Mouse (Mus musculus) lung, postnatal 0 days (tissue): ENCODE results near the gene Zfp507. TPM values are rescaled to one million over a fixed set of nuclear protein-coding genes. Genes with fewer than 3 reads are reported as not detected.

Experiments used
- ATAC-seq: fragments of 200-750 bp; cut with Nextera tagmentation; 2 replicates; pipeline ENCODE4 v1.8.0; 2017; ENCODE audit warnings: moderate library complexity
- DNase-seq: peaks from one replicate; pipeline ENCODE4 v3.0.0-alpha.2; 2016; ENCODE audit warnings: low spot score
- H3K27ac ChIP-seq: fragments of 300-500 bp; sonication (generic); 2 replicates; pipeline ENCODE4 v1.5.1; 2014; ENCODE audit warnings: antibody characterized with exemption, mild to moderate bottlenecking, low read length, mixed read lengths
- H3K27me3 ChIP-seq: fragments of 300-500 bp; sonication (generic); replicated peaks from 2 replicates; pipeline ENCODE4 v1.6.1; 2014; ENCODE audit warnings: low read length, mixed read lengths; ENCODE audit not compliant: insufficient read depth
- H3K36me3 ChIP-seq: fragments of 300-500 bp; sonication (generic); 2 replicates; pipeline ENCODE4 v1.6.1; 2014; ENCODE audit warnings: low read length, mixed read lengths; ENCODE audit not compliant: insufficient read depth
- H3K4me1 ChIP-seq: fragments of 300-500 bp; sonication (generic); 2 replicates; pipeline ENCODE4 v1.6.1; 2014; ENCODE audit warnings: antibody characterized with exemption, low read depth, low read length, mixed read lengths; ENCODE audit not compliant: insufficient read depth
- H3K4me2 ChIP-seq: fragments of 300-500 bp; sonication (generic); replicated peaks from 2 replicates; pipeline ENCODE4 v1.6.1; 2014; ENCODE audit warnings: low read depth, mild to moderate bottlenecking, low read length, moderate library complexity, mixed read lengths
- H3K4me3 ChIP-seq: fragments of 300-500 bp; sonication (generic); 2 replicates; pipeline ENCODE4 v1.5.1; 2014; ENCODE audit warnings: low read depth, low read length
- H3K9ac ChIP-seq: fragments of 300-500 bp; sonication (generic); replicated peaks from 2 replicates; pipeline ENCODE4 v1.6.1; 2014; ENCODE audit warnings: low read depth, mild to moderate bottlenecking
- H3K9me3 ChIP-seq: fragments of 300-500 bp; sonication (generic); 2 replicates; pipeline ENCODE4 v1.6.1; 2016; ENCODE audit warnings: low read length, mixed read lengths
- CTCF ChIP-seq: IDR thresholded peaks from 2 replicates; pipeline ENCODE4 v1.5.1; 2016; ENCODE audit warnings: antibody characterized with exemption, mild to moderate bottlenecking
- EP300 ChIP-seq: IDR thresholded peaks from 2 replicates; pipeline ENCODE4 v1.6.1; 2016; ENCODE audit warnings: antibody characterized with exemption, mild to moderate bottlenecking, control low read depth
- WGBS: fragments of 180-500 bp; shearing (Covaris S2); extraction: QIAGEN DNeasy Blood & Tissue Kit; methylation state at CpG from one replicate; pipeline ENCODE4 v1.1.7; 2014; 5-methylcytosine and 5-hydroxymethylcytosine counted together
- polyA plus RNA-seq: library from polyadenylated mRNA; unstranded; fragments of >200 nt; fragmentation: Nextera tagmentation; extraction: Ambion mirVana; gene quantifications from 2 replicates; pipeline ENCODE4 v1.2.1, GENCODE M21; 2015

Gene Zfp507
- polyA plus RNA-seq, 1 experiment from 2014 or later: 6.9 TPM

DNA sequence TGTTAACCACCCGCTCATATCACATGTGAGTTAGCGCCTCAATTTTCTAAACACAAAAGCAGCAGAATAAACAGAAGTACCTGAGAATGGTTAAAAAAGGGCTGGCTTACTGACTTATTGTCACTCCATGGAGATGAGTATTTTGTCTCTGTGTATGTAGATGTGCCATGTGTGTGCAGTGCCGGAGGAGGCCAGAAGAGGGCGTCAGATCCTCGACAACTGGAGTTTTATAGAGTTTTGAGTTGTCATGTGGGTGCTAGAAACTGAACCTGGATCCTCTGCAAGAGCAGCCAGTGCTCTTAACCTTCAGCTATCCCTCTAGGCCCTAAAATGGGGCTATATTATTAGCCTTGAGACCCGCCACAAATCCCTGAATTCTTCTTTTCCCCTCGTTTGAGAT is 27.3 kb upstream of the Zfp507 start:
- H3K9me3 ChIP-seq: no peaks in the 10 kb centered on the region
- DNase-seq: no peak
- TF ChIP-seq CTCF (peak; percentile 26), EP300 (no peak)
- no peaks in the 10 kb centered on the region for H3K4me1 ChIP-seq
- H3K36me3 ChIP-seq: no peaks in the 10 kb centered on the region
- no peak overlapping the region for H3K4me3 ChIP-seq
- 76% methylated on average over 7 of the region's 7 CpGs for WGBS
- no peak overlapping the region for H3K27ac ChIP-seq
- H3K9ac ChIP-seq: no peak overlapping the region
- H3K4me2 ChIP-seq: no peak overlapping the region
- no peaks in the 10 kb centered on the region for H3K27me3 ChIP-seq
- no peak for ATAC-seq

DNA sequence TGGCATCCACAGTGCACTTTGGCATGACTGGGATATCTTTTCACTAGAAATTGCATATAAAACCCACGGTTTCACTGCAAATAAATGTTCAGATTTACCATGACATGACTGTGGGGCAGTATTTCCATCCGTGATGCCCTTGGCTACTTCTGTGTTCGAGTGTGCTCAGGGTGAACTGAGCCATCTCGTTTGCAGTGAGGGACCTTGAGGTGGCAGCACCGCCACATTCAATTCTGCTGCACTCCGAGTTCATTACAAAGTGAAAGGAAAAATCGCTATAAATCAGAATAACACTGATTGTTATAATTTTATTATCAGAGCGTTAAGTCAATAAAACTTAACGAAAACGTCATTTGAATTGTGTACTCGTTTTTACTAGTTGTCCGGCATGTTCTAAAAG is 21.1 kb upstream of the Zfp507 start:
- H3K36me3 ChIP-seq: no peaks in the 10 kb centered on the region
- H3K4me2 ChIP-seq: no peak overlapping the region
- H3K9ac ChIP-seq: no peak overlapping the region
- 70% methylated on average over 12 of the region's 12 CpGs for WGBS
- peak; percentile 56 for TF ChIP-seq CTCF
- TF ChIP-seq EP300: no peak
- no peak overlapping the region for H3K4me3 ChIP-seq
- no peak overlapping the region for H3K27ac ChIP-seq
- ATAC-seq: no peak
- no peaks in the 10 kb centered on the region for H3K9me3 ChIP-seq
- no peaks in the 10 kb centered on the region; the same call in 1 of the 2 replicates for H3K4me1 ChIP-seq
- H3K27me3 ChIP-seq: no peaks in the 10 kb centered on the region
- no peak for DNase-seq

DNA sequence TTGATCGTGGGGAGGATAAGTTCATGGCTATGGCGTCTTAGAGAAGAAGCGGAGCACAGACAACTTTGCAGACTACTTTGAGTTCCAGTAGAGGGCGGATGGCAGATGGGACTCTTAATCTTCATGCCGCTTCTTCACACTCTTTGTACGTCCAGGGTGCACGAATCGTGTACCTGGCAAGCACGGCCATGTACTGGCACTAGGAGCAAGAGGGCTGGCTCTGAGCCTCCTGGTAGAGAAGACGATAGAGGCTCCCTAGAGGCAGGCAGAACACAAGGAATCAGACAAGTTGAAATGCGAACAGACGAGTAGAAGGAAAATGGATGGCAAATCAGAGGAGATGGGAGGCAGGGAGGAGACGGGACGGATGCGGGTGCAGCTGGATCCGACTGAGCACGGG is 19.5 kb upstream of the Zfp507 start:
- Histone ChIP-seq H3K9ac (no peak overlapping the region), H3K4me2 (no peak overlapping the region), H3K4me1 (no peaks in the 10 kb centered on the region; the same call in 1 of the 2 replicates), H3K4me3 (no peak overlapping the region), H3K27ac (no peak overlapping the region), H3K36me3 (no peaks in the 10 kb centered on the region), H3K9me3 (no peaks in the 10 kb centered on the region), H3K27me3 (no peaks in the 10 kb centered on the region)
- 76% methylated on average over 17 of the region's 17 CpGs for WGBS
- no peak for DNase-seq
- no peak for ATAC-seq
- TF ChIP-seq EP300 (no peak), CTCF (no peak)

DNA sequence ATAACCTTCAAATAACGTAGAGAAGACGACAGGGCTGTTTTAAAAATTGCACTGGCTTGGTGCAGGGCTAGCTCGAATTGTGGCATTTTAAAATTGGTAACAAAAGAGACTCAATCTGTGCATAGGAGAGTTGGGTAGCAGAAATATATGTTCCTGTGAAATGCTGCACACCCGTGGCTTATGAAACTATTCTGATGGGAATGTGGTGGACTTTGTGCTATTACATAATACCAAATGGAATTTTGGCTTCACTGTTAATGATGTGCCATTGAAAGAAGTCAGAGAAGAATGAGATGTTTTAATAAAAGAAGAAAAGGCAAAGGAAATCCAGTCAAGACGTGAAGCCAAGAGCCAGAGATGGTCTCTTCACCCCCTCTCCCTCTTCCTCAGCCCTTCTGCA is 18.6 kb upstream of the Zfp507 start:
- H3K9ac ChIP-seq: no peak overlapping the region
- no peaks in the 10 kb centered on the region; the same call in 1 of the 2 replicates for H3K4me1 ChIP-seq
- no peak overlapping the region for H3K4me3 ChIP-seq
- no peaks in the 10 kb centered on the region for H3K9me3 ChIP-seq
- H3K27ac ChIP-seq: peak overlapping the region; percentile 54; the same call in 1 of the 2 replicates
- H3K27me3 ChIP-seq: no peaks in the 10 kb centered on the region
- H3K36me3 ChIP-seq: no peaks in the 10 kb centered on the region
- no peak overlapping the region for H3K4me2 ChIP-seq
- DNase-seq (peak; percentile 85), ATAC-seq (peak; percentile 80)
- TF ChIP-seq EP300 (peak; percentile 83), CTCF (no peak)
- WGBS: 52% methylated on average over 5 of the region's 5 CpGs

DNA sequence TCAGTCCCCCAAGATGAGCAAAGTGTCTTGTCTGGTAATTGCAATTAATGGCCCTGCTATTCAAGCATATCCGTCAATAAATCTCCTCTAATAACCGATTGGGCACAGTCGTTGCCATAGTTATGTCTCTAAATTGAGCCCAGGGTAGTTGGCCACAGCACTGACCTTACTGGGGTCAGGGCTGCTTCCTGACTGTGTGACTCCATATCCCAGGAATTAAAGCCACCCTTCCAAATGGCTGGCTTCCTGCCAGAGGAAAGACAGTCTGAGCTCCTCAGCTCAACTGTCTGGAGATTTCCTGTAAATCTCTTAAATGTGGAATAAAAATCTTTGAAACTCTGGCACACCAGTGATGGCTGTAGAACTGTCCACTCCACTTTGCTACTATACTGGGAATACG is 16.7 kb upstream of the Zfp507 start:
- H3K27me3 ChIP-seq: no peaks in the 10 kb centered on the region
- 48% methylated on average over 4 of the region's 4 CpGs for WGBS
- H3K9me3 ChIP-seq: no peaks in the 10 kb centered on the region
- no peak overlapping the region for H3K27ac ChIP-seq
- H3K4me1 ChIP-seq: no peaks in the 10 kb centered on the region; the same call in 1 of the 2 replicates
- H3K4me3 ChIP-seq: no peak overlapping the region
- no peaks in the 10 kb centered on the region for H3K36me3 ChIP-seq
- ATAC-seq (peak; percentile 43; the same call in 1 of the 2 replicates), DNase-seq (peak; percentile 43)
- no peak overlapping the region for H3K4me2 ChIP-seq
- H3K9ac ChIP-seq: no peak overlapping the region
- no peak for TF ChIP-seq EP300
- no peak for TF ChIP-seq CTCF

DNA sequence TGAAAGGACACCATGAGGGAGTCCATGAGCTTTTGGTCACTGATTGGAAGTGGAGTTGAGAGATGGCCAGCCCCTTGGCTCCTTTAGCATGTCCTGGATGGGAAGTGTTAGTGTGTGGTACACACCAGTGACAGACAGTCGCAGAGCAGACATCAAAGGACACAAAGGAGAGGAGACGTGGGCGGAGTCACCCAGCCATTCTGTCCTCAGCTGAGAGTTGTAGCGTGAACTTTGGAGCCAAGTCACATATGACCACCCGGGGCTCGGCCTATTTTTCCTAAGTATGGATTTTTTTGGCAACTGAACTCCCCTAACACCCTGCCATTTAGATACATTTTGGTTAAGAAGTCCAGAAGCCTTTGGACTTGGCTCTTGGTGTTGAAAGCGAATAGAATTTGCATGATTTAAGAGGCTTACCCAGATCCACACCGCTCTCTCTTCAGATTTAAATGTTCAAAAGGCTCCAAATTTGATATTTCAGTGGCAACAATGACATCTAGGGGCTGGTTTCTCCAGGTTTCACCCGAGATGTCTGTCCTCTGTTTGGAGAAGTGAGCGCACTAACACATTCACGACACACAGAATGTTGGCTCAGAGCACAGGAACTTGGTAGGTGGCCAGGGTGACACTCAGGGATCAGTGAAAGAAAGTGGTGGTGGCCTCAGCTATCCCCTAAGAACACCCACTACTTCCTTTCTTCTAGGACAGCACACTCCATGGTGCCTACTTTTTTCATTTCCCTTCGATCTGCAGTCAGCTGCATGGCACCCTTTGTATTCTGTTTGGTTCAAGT is 12.2 kb upstream of the Zfp507 start:
- H3K4me2 ChIP-seq: no peak overlapping the region
- no peaks in the 10 kb centered on the region for H3K36me3 ChIP-seq
- no peak overlapping the region for H3K9ac ChIP-seq
- H3K4me3 ChIP-seq: no peak overlapping the region
- peak; percentile 18; the same call in 1 of the 2 replicates for TF ChIP-seq CTCF
- TF ChIP-seq EP300: no peak
- no peaks in the 10 kb centered on the region; the same call in 1 of the 2 replicates for H3K4me1 ChIP-seq
- H3K27ac ChIP-seq: no peak overlapping the region; the same call in 1 of the 2 replicates
- peak; percentile 76 for ATAC-seq
- WGBS: 52% methylated on average over 12 of the region's 12 CpGs
- peak; percentile 71 for DNase-seq
- H3K9me3 ChIP-seq: no peaks in the 10 kb centered on the region
- no peaks in the 10 kb centered on the region for H3K27me3 ChIP-seq
